Mouse (Mus musculus): ENCODE measurements around the gene Col5a3.

DNA sequence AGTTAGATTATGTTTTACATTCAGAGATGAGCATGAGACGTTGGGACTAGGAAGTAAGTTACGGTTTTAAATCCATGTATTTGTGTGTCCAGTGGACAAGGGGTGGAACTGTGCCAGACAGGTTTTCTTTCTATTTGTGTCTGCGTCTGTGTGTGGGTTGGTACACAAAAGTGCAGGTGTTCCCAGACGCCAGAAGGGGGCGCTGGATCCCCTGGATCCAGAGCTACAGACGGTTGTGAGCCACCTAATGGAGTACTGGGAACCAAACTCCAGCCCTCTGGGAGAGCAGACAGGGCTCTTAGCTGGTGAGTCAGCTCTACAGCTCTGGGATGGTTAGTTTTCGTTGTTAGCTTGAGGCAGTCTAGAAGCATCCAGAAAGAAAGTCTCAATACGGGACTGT, 26.9 kb downstream of the Col5a3 start:
- TF ChIP-seq CTCF (IDR thresholded peaks at IDR 0.05; ENCODE audit: extremely low read depth, insufficient read depth, insufficient read length, insufficient replicate concordance) (no peak), POLR2A (IDR thresholded peaks at IDR 0.05; ENCODE audit: low read depth, low read length) (no peak)
